Mouse (Mus musculus) adrenal gland, postnatal 36 days (tissue): ENCODE measurements around the gene Gm4881. TPM values are rescaled to one million over a fixed set of nuclear protein-coding genes. Genes with fewer than 3 reads are reported as not detected.

Experiments
- DNase-seq, 2 experiments: peaks; one replicate each; pipeline ENCODE4 v3.0.0; 2021; ENCODE audit warnings: mixed read lengths in 1 of 2
- long read RNA-seq, 2 experiments: library from polyadenylated mRNA; stranded (forward); transcript quantifications; one replicate each; pipeline ENCODE4 v2.0.0; 2021; ENCODE audit warnings: borderline sequencing depth in 2 of 2
- total RNA-seq, 2 experiments: library from RNA; stranded (reverse); gene quantifications; 2 replicates each; pipeline ENCODE4 v1.2.3; 2021

Gm4881 gene
- not detected for total RNA-seq
- long read RNA-seq, experiment 1: 0 reads
- long read RNA-seq, experiment 2: 0 reads

DNA sequence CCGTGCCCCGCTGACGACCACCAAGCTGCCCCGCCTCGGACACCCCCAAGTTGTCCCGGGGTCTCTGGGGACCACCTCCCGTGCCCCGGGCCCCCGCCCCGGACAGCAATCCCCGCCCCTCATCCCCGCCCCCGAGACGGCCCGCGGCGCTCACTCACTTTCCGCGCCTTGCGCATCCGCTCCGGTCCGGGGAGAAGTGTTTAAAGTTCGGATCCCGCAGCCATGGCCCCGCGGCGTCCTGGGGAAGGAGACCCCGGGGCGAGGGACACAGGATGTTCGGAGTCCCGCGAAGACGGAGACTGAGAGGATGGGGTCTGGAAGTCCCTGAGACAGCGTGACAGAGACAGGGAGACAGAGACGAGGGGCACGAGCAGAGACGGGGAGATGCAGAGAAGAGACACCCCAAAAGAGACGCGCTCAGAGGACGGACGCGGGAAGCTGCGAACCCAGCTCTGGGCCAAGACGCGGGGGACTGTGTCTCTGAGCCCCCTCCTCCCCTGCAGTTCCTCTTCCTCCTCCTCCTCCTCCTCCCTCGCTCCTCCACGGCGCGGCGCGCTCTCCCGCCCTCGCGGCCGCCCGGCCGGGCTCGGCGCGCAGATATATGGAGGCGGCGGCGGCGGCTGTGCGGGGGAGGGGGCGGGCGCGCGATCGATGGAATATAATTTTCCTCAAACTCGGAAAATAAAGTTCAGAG is at the start of gene Gm4881:
TSS of gene Gm4881 (minus strand) at position 238 of the 694 bp plus-strand sequence.
- no peak for DNase-seq

DNA sequence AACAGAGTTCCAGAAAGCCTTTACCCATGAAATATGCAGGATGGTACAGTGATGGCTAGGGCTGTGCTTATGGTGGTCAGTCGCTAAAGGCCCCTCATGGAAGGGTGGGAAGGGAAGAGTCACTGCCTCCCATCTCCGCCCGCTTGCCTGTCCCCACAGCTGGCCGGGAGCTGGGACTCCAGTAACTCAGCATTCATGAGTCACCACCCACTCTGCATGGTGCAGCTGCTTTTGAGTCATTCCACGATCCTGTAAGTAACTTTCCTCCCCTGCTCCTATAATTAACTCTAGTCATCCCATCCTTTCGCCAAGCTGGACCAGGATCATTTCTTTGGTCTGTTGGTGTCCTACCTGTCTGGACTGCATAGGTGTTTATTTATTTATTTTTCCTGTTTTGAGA is 48.8 kb upstream of the Gm4881 start:
- DNase-seq: peak; percentile 40 to 53

GRCm38 (mm10) chr7:24990478-24990877 is 46.2 kb upstream of the Gm4881 start:
- DNase-seq: no peak

- DNase-seq: peak; percentile 75 to 77
These were observed 43.6 kb upstream of the Gm4881 start for GRCm38 (mm10) chr7:24987941-24988340.

DNA sequence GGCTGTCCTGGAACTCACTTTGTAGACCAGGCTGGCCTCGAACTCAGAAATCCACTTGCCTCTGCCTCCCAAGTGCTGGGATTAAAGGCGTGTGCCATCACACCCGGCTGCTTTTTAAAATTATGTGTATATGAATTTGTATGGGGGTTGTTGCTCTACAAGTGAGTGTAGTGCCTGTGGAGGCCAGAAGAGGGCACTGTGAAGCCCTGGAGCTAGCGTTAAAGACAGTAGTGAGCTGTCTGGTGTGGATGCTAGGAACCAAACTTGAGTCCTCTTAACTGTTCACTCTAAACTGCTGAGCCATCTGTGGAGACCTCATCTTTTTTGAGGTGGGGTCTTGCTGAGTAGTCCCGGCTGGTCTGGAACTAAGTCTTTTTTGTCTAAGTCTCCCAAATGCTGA is 41.5 kb upstream of the Gm4881 start:
- no peak for DNase-seq

- no peak for DNase-seq
These were observed 40.0 kb upstream of the Gm4881 start for GRCm38 (mm10) chr7:24984307-24984706.

GRCm38 (mm10) chr7:24983396-24983795 is 39.1 kb upstream of the Gm4881 start:
- no peak for DNase-seq

DNA sequence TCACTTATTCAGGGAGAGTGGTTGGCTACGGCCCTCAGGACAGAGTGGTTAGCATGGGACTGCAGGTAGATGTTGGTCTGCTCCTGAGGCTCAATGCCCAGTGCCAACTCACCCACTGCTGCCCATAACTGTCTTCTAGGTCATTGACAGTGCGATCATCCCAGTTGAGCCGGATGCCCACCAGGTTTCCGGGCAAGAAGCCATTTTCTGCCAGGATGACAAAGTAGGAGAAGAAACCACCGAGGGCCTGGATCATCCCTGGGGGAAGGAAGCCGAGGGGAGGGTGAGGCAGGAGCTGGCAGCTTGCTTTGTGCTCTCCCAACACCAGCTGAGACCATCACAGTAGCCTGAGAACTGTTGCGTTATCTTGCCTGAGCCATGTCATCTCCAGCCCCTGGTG is 36.1 kb upstream of the Gm4881 start:
- DNase-seq: no peak

DNA sequence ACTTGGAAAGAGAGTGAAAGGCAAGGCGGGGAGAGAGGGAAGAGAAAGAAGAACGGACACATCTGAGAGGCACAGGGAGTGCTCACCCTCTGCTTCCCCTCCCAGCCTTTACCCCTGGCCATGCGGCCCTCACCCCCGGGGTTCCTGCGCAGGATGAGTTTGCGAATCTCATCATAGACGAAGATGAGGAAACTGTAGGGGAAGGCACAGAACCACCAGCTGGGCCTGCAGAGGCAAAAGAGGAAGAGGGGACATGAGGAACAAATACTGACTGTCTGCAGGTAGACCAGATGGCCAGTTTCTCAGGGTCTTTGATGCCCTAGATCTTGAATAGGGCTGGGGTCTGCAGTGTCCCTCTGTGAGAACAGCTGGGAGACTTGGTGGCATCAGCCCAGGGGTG is 34.5 kb upstream of the Gm4881 start:
- DNase-seq: no peak

DNA sequence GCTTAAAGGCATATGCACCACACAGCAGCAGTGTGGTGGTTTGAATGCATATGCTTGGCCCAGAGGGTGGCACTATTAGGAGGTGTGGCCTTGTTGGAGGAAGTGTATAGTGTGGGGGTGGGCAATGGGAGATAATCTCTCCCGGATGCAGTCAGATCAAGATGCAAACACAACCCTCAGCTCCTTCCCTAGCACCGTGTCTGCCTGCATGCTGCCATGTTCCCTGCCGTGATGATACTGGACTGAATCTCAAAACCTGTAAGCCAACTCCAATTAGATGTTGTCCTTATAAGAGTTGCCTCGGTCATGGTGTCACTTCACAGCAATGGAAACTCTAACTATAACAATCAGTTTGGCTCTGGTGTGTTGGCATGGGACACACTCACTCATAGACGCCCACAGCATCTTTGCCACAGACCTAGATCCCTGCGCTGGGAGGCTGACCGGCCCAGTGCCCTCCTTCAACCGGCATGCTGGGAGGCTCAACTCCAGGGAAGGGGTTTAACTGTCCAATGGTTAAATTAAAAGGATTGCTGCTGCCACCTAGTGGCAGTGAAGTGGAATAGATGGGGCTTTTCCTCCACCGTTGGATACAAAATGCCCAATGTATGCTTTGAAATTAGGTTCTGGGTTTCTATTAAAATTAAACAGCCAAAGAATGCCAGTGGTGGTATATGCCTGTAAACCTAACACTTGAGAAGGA is 30.8 kb upstream of the Gm4881 start:
- DNase-seq: peak; percentile 25 to 52

GRCm38 (mm10) chr7:24973902-24974301 is 29.6 kb upstream of the Gm4881 start:
- no peak for DNase-seq

- no peak for DNase-seq
These were observed 28.9 kb upstream of the Gm4881 start for GRCm38 (mm10) chr7:24973208-24973607.

- peak; percentile 91 to 93 for DNase-seq
These were observed 27.9 kb upstream of the Gm4881 start, which contains the start of gene Rabac1 for GRCm38 (mm10) chr7:24971972-24972893. Gene Rabac1 (minus strand): TSS chr7:24972754.

DNA sequence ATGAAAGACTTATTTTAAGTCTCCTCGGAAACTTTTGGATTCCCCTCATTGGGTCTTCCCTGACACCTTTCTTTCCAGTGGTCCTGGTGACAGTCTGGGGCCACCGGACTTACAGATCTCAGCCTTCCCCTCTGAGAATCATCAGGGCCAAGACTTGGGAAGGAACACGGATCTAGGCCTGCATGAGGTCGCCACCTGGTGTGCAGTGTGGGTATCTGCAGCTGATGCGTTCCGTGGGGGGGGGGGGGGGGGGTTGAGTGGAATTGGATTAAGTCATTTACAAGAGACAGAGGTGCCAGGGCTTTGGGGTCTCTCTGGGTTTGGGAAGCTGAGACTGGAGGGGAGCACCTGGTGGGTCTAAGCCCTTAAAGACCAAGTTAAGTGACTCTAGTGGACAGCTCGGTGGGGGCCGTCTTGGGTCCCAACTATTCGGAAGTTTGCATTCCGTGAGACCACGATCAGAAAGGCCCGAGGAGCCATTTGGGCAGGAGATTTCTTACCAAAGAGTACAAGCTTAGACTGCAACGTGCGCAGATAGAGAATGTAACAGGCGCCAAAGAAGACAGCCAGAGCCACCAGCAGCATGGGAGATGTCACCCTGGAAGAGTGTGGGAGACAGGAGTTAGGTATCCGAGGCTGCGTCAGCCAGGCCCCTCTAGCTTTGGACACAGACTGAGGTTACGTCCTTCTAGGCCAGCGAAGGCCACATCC is 27.1 kb upstream of the Gm4881 start:
- peak; percentile 41 to 52 for DNase-seq

GRCm38 (mm10) chr7:24970341-24970740 is 26.0 kb upstream of the Gm4881 start:
- DNase-seq: no peak

- no peak for DNase-seq
These were observed 25.5 kb upstream of the Gm4881 start for GRCm38 (mm10) chr7:24969805-24970204.

- DNase-seq: no peak
These were observed 24.2 kb upstream of the Gm4881 start for GRCm38 (mm10) chr7:24968463-24968862.

GRCm38 (mm10) chr7:24967966-24968365 is 23.7 kb upstream of the Gm4881 start:
- DNase-seq: no peak

GRCm38 (mm10) chr7:24964897-24965535 is 20.7 kb upstream of the Gm4881 start:
- peak; percentile 79 to 86 for DNase-seq

DNA sequence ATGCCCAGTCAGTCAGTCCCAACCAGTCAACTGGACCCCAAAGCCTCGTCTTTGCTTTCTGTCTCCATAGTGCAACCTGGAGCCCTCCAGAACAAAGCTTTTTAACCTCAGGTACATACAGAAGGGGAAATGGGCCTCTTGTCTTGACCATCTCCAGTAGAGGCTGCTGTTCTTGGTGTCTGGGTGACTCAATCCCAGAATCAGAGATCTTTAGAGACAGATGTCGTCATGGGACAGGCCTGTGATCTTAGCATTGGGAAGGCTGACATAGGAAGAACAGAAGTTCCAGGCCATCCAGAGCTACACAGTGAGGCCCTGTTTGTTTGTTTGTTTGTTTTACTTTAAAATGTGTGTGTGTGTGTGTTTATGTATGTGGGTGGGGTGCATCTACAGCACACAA is 20.0 kb upstream of the Gm4881 start:
- no peak for DNase-seq

DNA sequence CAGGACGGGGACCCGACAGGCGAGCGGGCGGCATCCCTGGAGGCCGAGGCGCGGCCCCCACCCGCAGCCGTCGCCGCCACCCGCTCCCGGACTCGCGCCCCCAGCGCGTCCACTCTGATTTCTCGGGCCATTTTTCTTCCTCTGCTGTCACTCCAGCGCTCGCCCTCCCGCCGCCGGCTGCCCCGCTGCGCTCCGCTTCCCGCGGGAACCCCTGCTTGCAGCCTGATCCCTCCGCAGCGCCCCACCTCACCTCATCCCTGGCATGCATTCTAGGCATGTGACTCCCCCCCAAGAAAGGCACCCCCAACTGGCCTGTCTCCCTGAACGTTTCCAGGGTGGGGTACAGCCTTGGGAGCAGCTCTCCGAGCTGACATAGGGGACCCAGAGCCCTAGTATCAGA is 10.9 kb upstream of the Gm4881 start:
- no peak for DNase-seq
